Mouse (Mus musculus) limb, embryonic 10.5 days (tissue): ENCODE results near the gene Cldnd1. TPM values are rescaled to one million over a fixed set of nuclear protein-coding genes. Genes with fewer than 3 reads are reported as not detected.

Experiments
- microRNA-seq: library from miRNA; unstranded; fragments of <30 nt; microRNA quantifications from one replicate; pipeline ENCODE4, GENCODE M21; 2017
- polyA plus RNA-seq: library from polyadenylated mRNA; unstranded; fragments of >200 nt; fragmentation: Nextera tagmentation; extraction: Ambion mirVana; gene quantifications from 2 replicates; pipeline ENCODE4 v1.2.1, GENCODE M21; 2016

Cldnd1 gene
- polyA plus RNA-seq, 1 experiment from 2014 or later: 108 TPM

Small RNAs within 50 kb of the gene (microRNA-seq; reads per million reads assigned to microRNA genes)
- not detected for gene Gm27564

Other genes with a start within 250 kb of the Cldnd1 start
- 10.8 and 13.5 TPM in 2 replicates for gene St3gal6, start 203.7 kb upstream of the Cldnd1 start, polyA plus RNA-seq
- not detected in 2 replicates for gene Gm813, start 110.9 kb upstream of the Cldnd1 start, polyA plus RNA-seq
- not detected in 2 replicates for gene E330017A01Rik, start 89.2 kb upstream of the Cldnd1 start, polyA plus RNA-seq
- 26.6 and 29.7 TPM in 2 replicates for gene Cpox, start 57.6 kb upstream of the Cldnd1 start, polyA plus RNA-seq
- 0.11 TPM in 1 of 2 replicates, not detected in the other for gene Gpr15, start 8.8 kb upstream of the Cldnd1 start, polyA plus RNA-seq
- not detected in 2 replicates for gene Olfr172, start 35.3 kb downstream of the Cldnd1 start, polyA plus RNA-seq
- gene Olfr173, start 72.4 kb downstream of the Cldnd1 start, polyA plus RNA-seq: not detected in 2 replicates
- not detected in 2 replicates for gene Olfr175-ps1, start 98.9 kb downstream of the Cldnd1 start, polyA plus RNA-seq
- gene Olfr177, start 146.9 kb downstream of the Cldnd1 start, polyA plus RNA-seq: not detected in 2 replicates
- not detected in 2 replicates for gene Olfr178, start 164.2 kb downstream of the Cldnd1 start, polyA plus RNA-seq
- gene Olfr181, start 200.8 kb downstream of the Cldnd1 start, polyA plus RNA-seq: not detected in 2 replicates
- gene Olfr180, start 201.5 kb downstream of the Cldnd1 start, polyA plus RNA-seq: not detected in 2 replicates